Mouse (Mus musculus) G1E (cell line): ENCODE measurements around the gene Dnm2.

Source experiments
- CTCF ChIP-seq: IDR thresholded peaks from 2 replicates; pipeline ENCODE4 v1.5.1; 2012; ENCODE audit warnings: low read depth, low read length, inconsistent platforms, mixed read lengths
- GATA1 ChIP-seq: IDR thresholded peaks from 2 replicates; pipeline ENCODE4 v1.6.1; 2012; ENCODE audit warnings: borderline replicate concordance, low read length, inconsistent platforms, mixed read lengths
- GATA2 ChIP-seq: IDR thresholded peaks from 2 replicates; pipeline ENCODE4 v1.6.1; 2012; ENCODE audit warnings: low read depth, low read length, inconsistent platforms, borderline replicate concordance
- TAL1 ChIP-seq: conservative IDR thresholded peaks from 2 replicates; pipeline ENCODE4 v1.6.1; 2012; ENCODE audit warnings: low read depth, low read length, inconsistent platforms, mixed read lengths

DNA sequence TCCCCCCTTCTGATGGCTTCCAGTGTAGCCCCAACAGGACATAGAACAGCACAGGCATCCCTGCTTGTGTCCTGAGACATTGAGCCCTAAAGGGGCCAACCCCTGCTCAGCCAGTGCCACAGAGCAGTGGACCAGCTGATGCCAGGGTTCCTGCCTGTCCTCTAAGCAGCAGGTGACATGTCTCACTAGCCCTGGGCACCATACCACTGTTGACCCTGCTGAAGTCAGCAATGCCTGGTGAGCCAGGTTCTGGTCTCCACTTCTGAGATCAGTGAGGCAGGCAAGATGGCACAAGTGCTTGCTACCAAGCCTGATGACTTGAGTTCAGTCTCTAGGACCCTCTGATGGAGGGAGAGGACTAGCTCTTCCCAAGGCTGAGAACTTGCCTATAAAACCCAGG, 81.1 kb downstream of the Dnm2 start:
- TF ChIP-seq CTCF (no peak), GATA2 (no peak), TAL1 (no peak), GATA1 (no peak)
